ENCODE assay signal across 12 mouse cellular contexts in genomic region chr10:100695944-100696343, GRCm38 (mm10).
"Had no signal": no experiment of that assay in that cellular context is flagged by ENCODE, and none has a peak within 500 bp of the region (broad histone marks: within the 10 kb centered on the region; RNA-seq: fewer than 3 reads in every experiment).

No protein-coding gene starts in this region.

- DNase-seq: kidney, adult 18-20 months; kidney, adult 9 months; kidney, postnatal 25 days; layer of hippocampus, adult 9-11 months; liver, postnatal 0 days; right cerebral cortex, adult 18-20 months; right cerebral cortex, postnatal 14 days; right cerebral cortex, postnatal 4 days; thymus, adult 2 months; thymus, postnatal 25 days had no signal

- ATAC-seq: liver, postnatal 0 days; lung, postnatal 0 days; midbrain, embryonic 13.5 days had no signal
